Mouse (Mus musculus) WW6 (cell line): ENCODE data around the gene Pomt2.
A peak's percentile ranks its signal among the peaks of the same experiment; 100 is the strongest.

Experiments used
- DNase-seq: peaks from one replicate; pipeline ENCODE4 v3.0.0-alpha.2; 2013; ENCODE audit warnings: low read depth, low spot score

The Pomt2 gene

DNA sequence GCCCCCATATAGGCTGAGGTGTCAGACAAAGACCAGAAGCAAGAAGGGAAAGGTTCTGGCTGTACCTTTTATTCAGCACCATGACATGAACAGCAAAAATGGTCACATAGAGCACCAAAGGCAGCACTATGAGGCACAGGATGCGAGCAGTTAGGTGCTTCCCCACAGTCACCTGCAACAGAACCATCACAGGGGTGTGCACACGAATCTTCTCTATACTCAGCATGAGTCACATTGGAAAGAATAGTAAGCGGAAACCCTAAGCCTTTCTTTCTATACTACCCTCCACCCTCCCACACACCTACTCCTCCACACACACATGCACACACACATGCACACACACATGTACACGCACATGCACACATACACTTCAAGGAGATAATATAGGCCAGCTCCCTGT, 17.5 kb downstream of the Pomt2 start:
- no peak for DNase-seq

- no peak for DNase-seq
Observed at GRCm38 (mm10) chr12:87127256-87127655, 20.5 kb downstream of the Pomt2 start.

GRCm38 (mm10) chr12:87121918-87122589, 25.7 kb downstream of the Pomt2 start:
- DNase-seq, result no peak

DNA sequence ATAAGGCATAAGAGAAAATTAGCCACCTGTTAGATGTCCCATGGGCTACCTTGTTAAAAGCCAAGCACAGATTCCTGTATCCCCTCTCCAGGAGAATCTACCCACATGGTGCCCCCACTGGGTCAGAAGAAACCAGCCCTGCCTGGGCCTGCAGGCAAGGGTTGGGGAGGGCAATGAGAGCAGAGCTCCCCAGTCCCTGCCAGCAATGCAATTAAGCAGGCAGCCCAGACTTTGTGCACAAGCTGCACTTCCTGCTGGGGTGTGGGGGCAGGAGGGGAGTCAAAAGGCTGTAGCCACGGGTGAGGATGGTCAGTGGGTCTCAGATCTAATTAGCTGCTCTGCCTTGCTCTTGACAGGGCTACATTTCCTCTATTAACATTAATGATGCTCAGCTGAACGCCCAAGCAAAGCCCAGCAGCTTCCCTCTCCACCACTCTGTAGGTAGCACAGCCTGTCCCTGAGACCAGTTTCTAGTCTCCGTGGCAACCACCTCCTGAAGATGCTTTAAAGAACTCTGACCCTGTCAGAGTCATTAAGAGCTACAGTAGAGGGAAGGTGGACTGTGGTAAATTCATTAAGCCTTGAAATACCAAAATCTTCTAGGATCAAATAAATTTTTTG, 40.3 kb downstream of the Pomt2 start:
- DNase-seq, result no peak

DNA sequence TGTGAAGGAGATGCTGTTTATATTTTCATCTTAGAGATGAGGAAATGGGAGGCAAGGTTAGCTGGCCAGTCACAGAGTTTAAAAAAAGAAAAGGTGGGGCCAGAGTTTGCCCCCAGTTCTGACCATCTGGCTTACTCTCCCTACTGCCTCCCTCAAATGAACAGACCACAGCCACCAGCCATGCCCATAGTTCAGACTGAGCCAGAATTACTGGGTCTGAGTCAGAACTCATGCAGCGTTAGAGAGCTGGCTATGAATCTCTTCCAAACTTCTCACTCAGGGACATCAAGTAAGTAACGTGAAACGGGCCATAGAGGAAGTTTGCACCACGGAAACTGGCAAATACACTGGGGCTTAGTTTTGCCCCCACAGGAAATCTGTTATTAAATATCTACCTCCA, 43.0 kb downstream of the Pomt2 start:
- no peak for DNase-seq

- DNase-seq, result no peak
Observed at GRCm38 (mm10) chr12:87103471-87103870, 44.3 kb downstream of the Pomt2 start.

DNA sequence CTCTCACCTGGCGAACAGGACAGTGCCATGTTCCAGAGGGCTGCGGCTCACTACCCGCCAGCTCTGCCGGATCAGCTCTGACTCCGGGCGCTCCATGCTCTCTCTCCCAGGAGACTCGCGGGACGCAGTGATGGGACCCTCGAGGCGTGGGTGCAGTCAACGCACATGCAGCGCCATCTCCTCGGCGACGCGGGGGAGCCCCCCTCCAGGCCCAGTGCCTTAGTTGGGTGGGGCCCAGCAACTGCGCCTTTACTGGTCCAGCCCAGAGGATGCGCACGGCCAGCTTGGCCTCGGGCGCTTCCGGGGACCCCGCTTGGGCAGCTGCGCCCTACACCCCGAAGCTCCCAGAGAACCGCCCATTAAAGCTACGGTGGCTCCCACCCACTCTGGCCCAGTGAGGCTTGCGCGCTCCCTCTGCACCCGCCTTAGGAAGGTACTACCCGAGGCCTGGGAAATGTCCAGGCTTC, 45.6 kb downstream of the Pomt2 start, which contains the start of gene Ngb:
Gene Ngb, minus strand, starts transcription at position 375 of the 467 bp plus-strand sequence.
- DNase-seq, result no peak

DNA sequence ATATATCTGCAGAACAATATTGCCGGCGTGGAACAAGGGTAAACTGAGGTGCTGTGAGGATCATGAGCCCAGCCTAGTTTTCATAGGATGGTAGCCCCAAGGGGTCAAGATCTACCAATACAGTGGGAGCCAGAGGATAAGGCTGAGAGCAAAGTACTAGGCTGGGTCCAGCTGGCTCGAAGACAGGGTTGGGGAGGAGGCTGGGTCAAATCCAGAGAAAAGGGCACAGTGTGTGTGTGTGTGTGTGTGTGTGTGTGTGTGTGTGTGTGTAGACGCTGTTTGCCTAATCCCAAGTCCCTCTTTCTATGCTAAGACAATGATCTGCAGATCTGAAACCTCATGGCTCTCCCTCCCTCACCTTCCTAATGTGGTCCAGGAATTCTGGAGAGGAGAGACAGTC, 47.4 kb downstream of the Pomt2 start:
- no peak for DNase-seq

DNA sequence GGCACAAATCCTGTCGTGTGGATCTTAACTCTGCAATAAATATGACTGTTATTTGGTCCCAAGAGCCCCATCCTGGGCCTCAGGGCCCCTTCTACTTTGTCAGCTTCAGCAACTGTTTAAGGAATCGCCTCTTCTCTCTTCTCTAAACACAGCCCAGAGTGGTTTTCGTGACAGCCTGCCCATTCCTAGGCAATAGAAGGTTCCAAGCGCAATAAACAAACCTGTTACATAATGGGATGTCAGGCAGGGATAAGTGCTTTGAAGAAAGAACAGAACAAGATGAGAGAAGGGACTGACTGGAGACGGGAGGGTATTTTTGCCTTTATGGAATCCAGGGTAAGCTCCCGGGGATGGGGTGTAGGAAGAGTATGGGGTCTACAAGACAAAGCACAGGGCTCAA, 54.1 kb downstream of the Pomt2 start:
- no peak for DNase-seq

GRCm38 (mm10) chr12:87093249-87093648, 54.5 kb downstream of the Pomt2 start:
- DNase-seq, result no peak

GRCm38 (mm10) chr12:87091916-87092315, 55.9 kb downstream of the Pomt2 start:
- no peak for DNase-seq

DNA sequence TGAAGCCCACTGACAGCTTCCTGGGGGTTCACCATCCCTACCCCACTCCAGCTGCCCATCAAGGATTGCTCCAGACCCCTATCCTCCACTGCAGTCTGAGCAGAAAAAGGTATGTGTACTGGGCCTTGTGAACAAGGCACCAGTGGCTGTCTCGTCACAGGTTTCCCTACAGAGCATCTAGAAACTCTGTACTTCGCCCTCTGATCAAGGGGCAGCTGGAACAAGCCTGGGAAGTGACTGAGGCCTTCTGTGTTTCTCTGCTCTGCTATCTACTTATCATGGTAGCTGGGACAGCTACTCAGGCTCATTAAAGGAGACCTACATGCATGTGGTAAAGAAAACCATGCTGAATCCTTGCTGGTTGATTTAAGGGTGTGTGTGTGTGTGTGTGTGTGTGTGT, 58.1 kb downstream of the Pomt2 start:
- no peak for DNase-seq

DNA sequence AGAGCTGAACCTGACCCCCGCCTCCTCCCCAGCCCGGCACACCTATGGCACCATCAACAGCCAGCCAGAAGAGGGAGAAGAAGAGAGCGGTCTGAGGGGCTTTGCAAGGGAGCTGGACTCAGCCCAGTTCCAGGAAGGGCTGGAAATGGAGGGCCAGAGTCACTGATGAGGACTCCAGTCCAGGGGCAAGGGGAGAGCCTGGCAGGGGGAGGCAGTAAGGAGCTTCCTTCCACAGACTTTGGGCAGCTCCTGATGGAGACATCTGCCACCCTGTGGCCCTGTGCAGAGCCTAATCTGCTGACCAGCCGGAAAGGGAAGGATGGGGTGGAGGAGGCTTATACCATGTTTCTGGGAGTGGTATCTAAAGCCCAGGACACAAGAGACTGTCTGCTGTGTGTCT, 58.5 kb downstream of the Pomt2 start:
- DNase-seq, result no peak

GRCm38 (mm10) chr12:87088331-87088730, 59.4 kb downstream of the Pomt2 start:
- peak; percentile 28 for DNase-seq

DNA sequence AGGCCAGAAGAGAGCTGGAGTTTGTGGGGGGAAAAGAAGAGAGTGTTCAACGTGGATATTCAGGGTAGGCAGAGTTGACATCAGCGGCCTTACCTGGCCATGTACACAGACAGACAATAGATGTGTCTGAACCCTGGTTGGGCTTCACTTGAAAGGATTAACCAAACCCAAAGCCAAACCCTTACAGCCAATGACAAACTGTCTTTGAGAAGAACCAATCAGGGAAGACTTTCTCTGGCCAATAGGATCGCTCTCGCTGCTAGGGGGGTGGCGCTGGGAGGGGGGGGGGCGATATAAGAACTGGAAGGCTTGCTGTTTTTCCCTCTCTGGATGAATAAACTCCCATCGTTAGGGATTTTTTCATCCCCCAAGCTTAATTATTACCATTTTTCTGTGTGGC, 60.5 kb downstream of the Pomt2 start:
- no peak for DNase-seq

DNA sequence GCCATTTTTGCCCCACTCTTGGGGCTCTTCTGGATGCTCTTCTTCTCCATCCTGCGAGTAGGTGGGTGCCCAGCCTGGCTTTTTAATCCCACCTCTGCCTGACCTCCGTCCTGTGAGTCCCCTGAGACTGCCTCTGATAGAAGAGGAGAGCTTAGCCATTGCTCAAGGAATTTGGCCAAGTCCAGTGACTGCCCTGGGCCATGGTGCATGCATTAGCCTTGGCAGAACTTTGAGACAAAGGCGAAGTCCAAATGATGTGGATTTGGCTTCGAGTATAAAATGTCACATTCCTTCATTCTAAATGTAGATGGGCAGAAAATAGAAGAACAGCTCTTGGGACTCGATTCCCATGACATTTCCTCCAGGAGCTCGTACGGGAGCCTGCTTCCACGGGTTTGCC, 65.0 kb downstream of the Pomt2 start:
- no peak for DNase-seq

DNA sequence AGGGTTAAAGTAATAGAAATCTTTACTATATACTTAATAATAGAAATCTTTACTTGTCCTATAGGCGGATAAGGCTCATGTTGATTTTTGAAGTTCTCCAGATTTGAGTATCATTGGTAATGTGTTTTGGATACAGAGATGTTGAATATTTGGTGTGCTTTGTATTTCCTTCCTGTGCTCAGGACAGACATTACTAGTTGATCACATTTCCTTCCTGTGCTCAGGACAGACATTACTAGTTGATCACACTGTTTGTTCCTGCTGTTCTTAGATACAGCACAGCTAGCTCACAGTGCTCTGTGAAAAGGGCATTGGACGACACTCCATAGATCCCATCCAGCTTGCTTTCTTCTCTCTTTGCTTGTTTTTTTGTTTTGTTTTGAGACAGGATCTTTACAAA, 71.2 kb downstream of the Pomt2 start:
- DNase-seq, result no peak

DNA sequence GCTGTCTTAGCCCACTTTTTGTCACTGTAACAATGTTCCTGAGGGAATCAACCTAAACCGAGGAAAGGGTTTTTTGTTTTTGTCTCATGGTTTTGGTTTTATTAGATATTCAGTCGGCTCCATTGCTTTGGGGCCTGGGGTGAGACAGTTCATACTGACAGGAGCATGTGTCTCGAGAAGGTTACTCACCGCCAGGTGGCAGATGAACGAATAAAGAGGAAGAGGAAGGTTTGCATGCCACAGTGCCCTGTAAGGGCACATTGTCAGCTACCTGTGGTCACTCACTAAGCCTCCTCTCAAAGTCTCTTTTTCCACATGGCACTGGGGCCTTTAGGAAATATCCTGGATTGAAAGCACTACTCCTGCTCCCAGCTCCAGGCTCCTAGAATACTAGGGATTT, 77.2 kb downstream of the Pomt2 start:
- DNase-seq, result no peak

- no peak for DNase-seq
Observed at GRCm38 (mm10) chr12:87066429-87066828, 81.3 kb downstream of the Pomt2 start.

- DNase-seq, result no peak
Observed at GRCm38 (mm10) chr12:87065446-87065845, 82.3 kb downstream of the Pomt2 start.

- DNase-seq, result no peak
Observed at GRCm38 (mm10) chr12:87057066-87057465, 90.7 kb downstream of the Pomt2 start.
